Mouse (Mus musculus): ENCODE results near the gene Smim8.
A peak's percentile ranks its signal among the peaks of the same experiment; 100 is the strongest.
"Not testable (repeated sequence)": the region's sequence is repeated elsewhere in the genome, so short reads cannot be mapped to it uniquely, and the experiment has no call there.

Gene Smim8

DNA sequence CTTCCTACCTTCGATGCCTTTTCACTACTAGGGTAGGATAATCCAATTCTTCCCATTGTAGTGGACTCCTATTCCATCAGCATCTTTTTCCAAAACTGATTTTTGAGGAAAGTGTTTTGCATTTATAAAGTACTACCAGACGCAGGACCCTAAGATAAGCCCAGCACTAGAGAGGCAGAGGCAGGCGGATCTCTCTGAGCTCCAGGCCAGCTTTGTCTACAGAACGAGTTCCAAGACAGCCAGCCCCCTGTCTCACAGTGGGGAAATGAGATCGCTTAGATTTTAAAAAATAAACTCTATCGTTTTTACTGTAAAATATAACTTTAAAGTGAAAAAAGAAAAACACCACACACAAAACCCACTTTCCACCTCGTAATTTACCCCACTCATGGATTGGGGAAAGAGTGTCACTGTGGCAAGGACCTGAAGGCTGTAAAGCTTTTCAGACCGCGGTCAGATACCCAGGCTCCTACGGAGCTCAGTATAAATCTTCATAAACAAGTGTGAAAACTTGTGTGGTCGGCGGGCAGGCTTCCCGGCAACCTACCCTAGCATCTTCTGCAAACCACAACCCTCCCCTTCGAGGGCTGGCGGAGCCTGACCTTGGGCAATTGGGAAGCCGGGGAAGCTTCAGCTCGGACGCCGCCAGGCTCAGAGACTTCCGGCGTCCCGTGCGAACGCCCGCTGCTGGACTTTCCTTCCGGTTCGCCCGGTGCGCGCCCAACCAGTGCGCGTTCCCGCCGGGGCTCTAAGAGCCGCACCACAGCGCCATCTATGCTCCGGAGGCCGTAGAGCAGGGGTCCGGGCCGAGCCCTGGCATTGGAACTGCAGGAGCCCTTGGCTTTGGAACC, at the start of gene Smim8:
Gene Smim8, minus strand, starts transcription at position 747 of the 851 bp plus-strand sequence.
- DNase-seq (ENCODE audit: low spot score in 2 of 2): peak; percentile 82 to 83

DNA sequence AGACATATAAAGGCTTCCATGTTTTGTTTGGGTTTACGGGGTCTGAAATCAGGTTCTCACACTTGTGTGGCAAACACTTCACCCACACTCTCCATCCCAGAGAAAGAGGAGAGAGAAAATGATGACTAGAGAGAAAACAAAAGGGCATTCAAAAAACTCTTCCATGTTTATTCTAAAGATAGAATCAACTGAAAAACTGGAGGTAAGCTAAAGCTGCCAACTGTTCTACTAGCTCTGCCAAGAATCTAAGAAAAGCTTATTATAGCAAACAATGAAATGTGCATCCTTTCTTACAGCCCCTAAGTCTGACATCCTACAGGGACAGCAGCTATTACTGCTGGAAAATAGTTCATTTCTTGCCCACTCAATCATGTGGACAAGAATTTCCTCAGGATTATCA, 45.7 kb upstream of the Smim8 start:
- DNase-seq (ENCODE audit: low spot score in 2 of 2): no peak

DNA sequence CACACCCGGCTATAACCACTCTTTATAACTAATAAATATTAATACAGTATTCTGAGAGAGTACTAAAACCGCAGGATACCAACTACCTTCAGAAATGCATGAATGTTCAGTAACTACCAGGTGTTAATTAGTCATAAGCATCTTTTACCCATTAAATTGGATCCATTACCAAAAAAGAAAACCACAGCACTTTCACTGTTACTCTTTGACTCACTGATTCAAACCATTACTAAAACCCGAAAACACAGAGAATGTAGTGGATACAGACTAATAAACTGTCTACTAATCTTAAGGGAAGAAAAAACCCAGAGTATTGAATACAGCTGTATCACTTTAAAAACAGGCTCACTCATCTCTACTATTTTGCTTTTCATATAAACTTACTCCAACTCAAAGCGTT, 41.7 kb upstream of the Smim8 start:
- no peak for DNase-seq (ENCODE audit: low spot score in 2 of 2)

DNA sequence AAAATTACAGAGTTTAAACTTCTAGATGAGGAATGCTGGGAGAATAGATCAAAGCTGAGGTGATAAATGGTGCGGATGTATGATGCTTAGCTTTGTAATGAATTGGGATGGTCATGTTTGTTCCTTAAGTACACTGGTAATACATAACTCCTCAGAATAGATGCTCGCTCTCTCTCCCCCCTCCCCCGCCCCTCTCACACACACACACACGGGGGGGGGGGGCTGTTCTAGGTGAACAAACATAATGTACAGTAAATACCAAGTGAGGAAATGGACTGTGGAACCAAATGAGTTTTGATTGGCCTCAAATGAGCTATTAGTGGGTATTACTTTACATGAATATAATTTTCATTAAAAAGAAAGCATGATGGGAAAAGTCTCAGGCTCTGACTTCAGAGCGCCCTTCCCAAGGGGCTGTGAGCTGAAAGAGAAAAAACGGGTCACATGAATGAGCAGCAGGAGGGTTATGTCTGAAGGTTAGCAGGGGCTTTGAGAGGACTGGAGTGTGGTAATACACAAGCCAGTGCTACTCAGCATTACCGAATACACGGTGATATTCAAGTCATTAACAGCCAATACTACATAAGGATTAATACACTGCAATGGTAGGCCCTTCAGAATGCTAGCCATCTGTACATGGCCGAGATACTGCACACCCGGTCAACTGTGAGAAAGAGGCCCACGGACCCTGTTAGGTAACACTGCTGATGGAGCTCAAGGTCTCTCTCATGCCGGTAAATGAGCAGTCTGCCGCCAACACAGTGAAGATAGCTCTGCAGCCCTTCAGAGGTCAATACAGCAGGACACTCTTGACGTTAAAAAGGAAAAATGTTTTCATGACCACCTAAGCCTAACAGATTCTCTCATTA, 23.2 kb upstream of the Smim8 start:
- DNase-seq (ENCODE audit: low spot score in 2 of 2): no peak

DNA sequence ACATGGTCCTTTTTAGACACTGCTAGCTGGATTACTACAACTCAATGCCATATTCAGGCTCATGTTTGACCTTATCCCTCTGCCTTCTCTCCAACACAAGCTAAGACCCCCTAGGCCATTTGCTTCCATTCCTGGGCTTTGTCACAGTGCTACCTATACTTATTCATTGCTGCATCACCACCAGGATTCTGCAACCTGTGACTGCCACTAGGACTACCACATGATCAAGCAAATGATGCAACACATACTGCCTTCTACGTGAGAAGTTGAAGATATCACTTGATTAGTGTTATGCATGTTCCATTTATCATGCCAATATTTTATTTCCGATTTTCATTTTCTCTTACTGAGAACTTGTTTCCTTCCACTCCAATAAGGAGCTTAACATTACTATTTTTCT, 19.8 kb upstream of the Smim8 start:
- DNase-seq (ENCODE audit: low spot score in 2 of 2): no peak

DNA sequence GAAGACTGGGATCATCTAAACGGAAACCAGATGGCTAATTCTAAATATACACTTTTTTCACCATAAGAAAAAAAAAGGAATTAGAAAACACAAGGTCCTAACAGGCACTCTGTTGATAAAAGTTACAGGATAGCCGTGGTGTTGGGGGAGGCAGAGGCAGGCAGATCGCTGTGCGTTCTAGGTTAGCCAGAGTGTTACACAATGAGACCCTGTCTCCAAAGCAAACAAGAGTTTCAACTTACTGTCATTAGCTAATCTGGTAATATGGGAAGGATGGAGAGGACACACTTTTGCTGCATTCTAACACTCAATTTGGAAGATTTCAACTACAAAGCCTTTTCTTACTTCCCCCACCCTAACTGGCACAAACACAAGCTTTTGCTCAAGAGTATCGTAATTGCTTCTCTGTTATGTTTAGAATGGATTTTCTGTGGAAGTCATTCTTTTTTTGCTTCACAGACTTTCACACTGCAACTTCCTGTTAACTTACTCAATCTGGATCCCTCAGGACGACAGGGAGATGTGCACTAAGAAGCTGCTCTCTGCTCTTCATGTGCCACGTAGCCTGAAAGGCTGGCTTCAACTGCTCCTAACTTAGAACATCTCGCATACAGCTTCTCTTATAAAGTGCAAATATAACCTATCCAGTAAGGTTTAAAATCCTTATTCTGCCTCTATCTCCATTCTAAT, 19.2 kb upstream of the Smim8 start:
- DNase-seq (ENCODE audit: low spot score in 2 of 2): no peak

DNA sequence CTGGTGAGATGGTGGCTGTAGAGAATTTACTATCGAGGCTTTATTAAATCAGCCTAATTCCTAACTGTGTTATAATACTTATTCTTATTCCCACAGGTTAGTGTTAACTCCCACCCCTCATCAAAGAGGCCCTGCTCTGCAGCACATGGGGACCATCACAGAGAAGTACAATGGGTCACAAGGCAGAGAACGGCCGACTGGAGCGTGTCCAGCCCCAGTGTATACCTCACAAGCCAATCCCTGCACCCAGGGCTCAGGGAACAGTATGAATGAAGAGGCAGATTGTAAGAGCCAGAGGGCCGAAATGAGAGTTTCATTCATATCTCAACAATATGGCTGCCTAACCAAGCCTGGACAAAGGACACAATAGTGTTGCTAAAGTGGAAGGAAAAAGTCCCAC, 18.1 kb upstream of the Smim8 start:
- DNase-seq (ENCODE audit: low spot score in 2 of 2): no peak

DNA sequence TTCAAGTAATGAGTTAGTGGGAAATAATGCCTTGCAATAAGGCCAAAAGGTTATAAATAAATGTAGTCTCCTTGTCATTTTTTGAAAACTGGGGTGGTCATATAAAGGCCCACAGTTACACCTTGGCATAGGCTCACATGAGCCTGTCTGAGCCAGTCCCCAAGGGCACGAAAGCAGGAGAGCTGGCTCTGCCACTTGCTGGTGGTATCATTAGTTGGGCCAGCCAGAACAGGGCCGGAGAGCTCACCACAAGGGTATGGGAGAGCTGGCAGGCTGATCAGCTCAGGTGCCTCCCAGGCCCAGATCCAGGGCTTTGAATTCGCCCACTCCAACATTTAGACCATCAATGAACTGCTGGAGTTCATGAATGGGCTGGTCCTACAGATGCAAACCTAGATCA, 8.3 kb upstream of the Smim8 start:
- DNase-seq (ENCODE audit: low spot score in 2 of 2): no peak

DNA sequence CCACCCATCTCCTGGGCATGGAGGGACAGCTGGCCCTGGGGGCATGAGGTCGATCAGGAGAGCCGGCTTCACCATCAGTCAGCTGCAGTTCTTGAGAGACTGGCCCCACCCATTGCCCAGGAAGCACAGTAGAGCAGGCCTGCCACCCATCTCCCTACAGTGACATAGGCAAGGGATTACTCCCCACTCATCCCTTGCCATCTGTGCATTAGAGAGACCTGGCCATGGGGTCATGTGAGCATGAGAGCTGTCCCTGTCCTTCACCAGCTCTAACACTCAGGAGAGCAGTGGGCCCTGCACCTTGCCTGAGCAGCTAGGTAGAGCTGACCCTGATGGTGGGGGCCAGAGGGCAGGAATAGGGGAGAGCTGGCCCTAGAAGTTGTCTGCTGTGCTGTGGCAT, 7.4 kb upstream of the Smim8 start:
- DNase-seq (ENCODE audit: low spot score in 2 of 2): no peak

DNA sequence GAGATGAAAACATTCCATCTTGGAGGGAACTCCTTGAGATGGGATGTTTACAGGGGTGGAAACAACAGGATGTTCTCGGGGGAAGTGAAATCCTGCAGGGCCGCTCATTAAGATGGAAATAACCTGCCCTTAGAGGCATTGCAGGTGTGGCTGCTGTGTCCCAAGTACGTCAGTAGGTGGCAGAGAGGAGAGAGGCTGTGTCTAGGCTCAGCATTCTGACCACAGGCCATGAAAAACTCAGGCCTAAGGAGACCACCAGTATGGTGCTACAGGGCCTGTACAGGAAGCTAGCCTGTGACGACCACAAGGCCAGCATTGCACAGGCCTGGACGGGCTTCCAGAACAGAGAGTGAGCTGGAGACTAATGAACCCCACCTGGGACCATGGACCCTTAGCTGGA, 6.6 kb upstream of the Smim8 start:
- DNase-seq (ENCODE audit: low spot score in 2 of 2): no peak

DNA sequence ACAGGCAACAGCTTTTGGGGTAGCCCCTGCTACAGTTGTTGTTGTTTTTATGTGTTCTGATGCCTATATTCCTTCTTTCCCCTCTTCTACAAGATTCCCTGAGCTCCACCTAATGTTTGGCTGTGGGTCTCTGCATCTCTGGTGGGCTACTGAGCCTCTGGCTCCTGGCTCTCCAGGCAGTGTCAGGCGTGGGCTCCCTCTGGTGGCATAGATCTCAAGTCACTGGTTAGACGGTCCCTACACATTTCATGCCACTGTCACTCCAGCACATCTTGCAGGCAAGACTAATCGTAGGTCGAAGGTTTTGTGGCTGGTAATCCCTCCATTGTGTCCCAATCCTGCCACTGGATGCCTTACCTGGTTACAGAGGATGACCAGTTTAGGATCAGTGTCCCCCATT, 4.5 kb upstream of the Smim8 start:
- no peak for DNase-seq (ENCODE audit: low spot score in 2 of 2)

DNA sequence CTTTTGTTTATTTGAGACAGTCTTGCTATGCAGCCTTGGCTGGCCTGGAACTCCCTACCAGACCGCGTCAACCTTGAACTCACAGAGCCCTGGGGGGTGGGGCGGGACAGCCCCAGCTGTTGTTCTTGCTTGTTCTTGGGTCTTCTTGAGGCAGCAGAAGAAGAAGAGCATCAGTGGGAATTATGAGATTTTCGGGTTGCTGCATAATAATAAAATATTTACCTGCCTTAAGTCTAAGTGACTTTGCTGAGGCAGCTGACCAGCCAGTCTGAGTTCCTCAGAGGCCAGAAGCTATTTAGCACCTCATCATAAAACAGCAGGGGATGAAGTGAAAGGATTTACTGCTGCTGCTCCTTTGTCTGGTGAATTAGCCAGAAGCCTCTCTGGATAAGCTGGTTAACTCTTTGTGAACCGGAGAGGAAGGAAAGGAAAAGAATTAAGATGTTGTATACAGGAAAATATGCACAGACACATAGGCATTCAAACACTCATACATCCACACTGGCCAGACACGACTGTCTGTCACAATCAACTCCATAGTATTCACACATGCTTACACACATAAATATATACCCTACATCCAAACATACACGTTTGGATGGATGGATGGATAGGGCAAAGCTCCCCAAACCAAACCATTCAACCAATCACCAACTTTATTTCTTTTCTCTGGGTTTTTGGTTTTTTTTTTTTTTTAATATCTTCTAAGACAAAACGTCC, 6.4 kb downstream of the Smim8 start:
- DNase-seq (ENCODE audit: low spot score in 2 of 2): no peak

DNA sequence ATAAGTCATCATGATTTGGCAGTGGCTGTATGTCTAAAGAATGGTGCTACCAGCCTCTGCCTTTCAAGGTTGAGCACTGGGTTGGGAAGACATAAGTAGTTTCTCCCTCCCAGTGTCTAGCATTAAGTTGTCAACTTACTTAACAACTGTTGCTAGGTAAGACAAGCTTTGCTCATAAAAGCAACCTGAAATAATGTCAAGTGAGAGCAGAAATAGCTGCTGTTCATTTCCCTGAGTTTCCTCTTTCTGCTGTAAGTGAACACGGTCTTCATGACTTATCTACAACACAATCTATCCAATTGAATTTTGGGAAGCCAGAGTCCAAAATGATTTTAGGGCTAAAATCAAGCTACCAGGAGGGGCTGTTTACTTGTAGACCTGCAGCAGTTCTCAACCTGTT, 22.1 kb downstream of the Smim8 start, which contains the start of gene Gm136:
Gene Gm136, minus strand, starts transcription at position 101 of the 400 bp plus-strand sequence.
- no peak for DNase-seq (ENCODE audit: low spot score in 2 of 2)

DNA sequence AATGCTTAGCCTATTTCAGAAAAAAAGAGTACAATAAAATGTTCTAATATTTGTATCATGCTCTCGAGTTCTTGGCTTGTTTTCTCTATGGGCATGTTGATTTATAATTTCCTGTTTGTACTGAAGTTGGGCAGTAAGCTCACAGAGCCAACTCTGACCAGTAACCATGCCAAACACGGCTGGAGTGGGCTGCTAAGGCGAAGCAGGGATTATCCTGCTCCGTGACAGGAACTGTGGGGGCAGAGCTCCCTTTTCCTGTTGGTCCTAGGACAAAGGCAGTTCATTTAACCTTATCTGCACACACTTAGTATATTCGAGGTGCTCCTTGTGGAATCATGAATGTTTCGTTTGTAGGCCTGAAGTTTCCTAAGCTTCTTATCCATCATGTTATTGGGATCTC, 29.0 kb downstream of the Smim8 start:
- no peak for DNase-seq (ENCODE audit: low spot score in 2 of 2)

DNA sequence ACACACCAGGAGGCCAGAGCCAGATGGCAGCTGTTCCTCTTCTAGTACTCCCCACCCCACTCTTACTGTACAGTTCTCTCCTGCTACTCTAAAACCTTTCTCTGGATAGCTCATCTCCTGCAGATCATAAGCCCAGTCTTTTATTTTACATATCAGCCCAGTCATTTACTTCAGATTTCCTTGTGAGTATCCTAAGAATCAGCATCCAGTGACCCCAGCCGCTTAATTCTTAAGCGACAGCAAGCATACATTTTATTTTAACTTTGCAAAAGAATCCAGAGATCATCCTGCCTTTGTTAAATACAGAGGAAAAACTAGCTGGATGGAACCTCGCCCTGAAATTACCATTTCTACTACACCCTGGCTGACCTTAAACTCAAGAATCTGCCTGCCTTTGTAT, 43.8 kb downstream of the Smim8 start:
- DNase-seq (ENCODE audit: low spot score in 2 of 2): no peak

DNA sequence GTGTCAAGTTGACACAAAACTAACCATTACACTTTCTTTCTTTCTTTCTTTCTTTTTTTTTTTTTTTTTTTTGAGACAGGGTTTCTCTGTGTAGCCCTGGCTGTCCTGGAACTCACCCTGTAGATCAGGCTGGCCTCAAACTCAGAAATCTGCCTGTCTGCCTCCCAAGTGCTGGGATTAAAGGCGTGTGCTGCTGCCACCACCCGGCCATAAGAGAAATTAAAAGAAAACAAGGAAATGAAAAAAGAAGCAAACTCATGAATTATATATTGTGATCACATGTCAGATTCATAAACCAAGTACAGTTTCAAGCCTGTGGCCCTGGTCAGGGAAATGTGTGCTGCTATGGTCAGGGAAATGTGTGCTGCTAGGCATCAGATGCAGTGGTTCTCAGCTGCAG, 44.8 kb downstream of the Smim8 start:
- not testable (repeated sequence) for DNase-seq (ENCODE audit: low spot score in 2 of 2)

DNA sequence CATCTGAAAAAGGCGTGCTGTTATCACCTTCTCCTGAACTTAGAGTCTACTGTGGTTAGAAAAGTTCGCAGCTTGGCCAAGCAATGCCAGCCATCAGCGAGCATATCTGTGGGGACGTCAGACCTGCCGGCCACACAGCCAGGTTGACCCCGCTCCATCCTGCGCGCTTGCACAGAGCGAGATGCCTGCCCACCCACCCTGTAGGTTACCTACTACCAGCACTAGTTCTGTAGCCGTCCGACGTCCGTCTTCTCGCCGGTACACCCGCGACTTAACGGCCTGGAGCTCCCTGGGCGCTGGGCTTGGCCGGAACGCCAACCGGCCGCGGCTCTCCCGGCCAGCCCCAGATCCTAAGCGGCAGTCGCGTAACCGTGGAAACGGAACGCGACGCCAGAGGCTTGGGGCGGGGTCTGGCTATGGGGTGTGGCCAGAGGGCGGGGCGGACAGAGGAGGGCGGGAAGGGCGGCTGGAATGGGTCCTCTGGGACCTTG, 48.3 kb downstream of the Smim8 start, which contains the start of gene Cfap206:
Gene Cfap206, minus strand, starts transcription at position 356 of the 491 bp plus-strand sequence.
- DNase-seq (ENCODE audit: low spot score in 2 of 2): peak; percentile 19 to 34

DNA sequence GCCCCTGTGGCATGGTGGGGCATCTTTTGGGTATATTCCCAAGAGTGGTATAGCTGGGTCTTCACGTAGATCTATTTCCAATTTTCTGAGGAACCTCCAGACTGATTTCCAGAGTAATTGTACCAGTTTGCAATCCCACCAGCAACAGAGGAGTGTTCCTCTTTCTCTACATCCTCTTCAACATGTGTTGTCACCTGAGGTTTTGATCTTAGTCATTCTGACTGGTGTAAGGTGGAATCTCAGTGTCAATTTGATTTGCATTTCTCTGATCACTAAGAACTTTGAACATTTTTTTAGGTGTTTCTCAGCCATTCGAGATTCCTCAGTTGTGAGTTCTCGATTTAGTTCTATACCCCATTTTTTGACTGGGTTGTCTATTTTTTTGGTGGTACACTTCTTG, 52.5 kb downstream of the Smim8 start:
- not testable (repeated sequence) for DNase-seq (ENCODE audit: low spot score in 2 of 2)

DNA sequence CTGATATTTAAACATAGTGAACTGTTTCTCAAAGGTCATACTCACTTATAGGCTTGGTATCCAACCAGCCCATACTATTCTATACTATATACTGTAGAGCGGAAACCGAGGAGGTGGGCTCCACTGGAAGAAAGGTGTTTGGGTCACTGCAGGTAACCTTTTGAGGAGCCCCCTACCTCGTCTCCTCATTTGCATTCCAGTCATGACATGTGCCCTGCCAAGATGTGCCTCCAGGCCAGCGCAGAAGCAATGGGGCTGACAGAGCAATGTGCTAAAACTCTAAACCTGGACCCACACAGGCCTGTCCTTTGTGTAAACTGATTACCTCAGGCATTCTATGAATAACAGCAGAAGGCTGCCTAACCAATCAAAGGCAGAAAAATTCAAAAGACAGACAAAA, 53.9 kb downstream of the Smim8 start:
- no peak for DNase-seq (ENCODE audit: low spot score in 2 of 2)

DNA sequence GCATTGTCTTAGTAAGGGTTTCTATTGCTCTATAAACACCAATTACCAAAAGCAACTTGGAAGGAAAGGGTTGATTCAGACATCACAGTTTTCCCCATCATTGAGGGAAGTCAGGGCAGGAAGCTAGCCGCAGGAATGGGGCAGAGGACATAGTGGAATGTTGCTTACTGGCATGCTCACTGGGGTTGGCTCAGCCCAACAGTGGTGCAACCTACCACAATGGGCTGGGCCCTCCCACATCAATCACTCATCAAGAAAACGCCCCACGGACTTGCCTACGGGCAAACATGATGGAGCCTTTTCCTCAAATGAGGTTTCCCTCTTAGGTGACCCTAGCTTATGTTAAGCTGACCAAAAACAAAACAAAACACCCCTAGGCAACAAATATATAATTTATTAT, 55.0 kb downstream of the Smim8 start:
- no peak for DNase-seq (ENCODE audit: low spot score in 2 of 2)
